Mouse (Mus musculus): Measurements from ENCODE around the gene Efna5. TPM values are rescaled to one million over a fixed set of nuclear protein-coding genes. Genes with fewer than 3 reads are reported as not detected.
A peak's percentile ranks its signal among the peaks of the same experiment; 100 is the strongest.

Gene Efna5
- total RNA-seq, 2 experiments from 2014 or later: 16.2 to 18.2 TPM

- no peak for DNase-seq (ENCODE audit: low spot score in 2 of 2)
Measured at GRCm38 (mm10) chr17:62622481-62622880, 258.6 kb downstream of the Efna5 start.

GRCm38 (mm10) chr17:62615159-62615558 lies 266.0 kb downstream of the Efna5 start:
- no peak for DNase-seq (ENCODE audit: low spot score in 2 of 2)

GRCm38 (mm10) chr17:62614708-62615107 lies 266.4 kb downstream of the Efna5 start:
- DNase-seq (ENCODE audit: low spot score in 2 of 2): no peak

GRCm38 (mm10) chr17:62614237-62614636 lies 266.9 kb downstream of the Efna5 start:
- DNase-seq (ENCODE audit: low spot score in 2 of 2): no peak

GRCm38 (mm10) chr17:62613232-62613631 lies 267.9 kb downstream of the Efna5 start:
- DNase-seq (ENCODE audit: low spot score in 2 of 2): no peak

GRCm38 (mm10) chr17:62608145-62608544 lies 273.0 kb downstream of the Efna5 start:
- DNase-seq (ENCODE audit: low spot score in 2 of 2): no peak

GRCm38 (mm10) chr17:62607304-62607914 lies 273.7 kb downstream of the Efna5 start:
- DNase-seq (ENCODE audit: low spot score in 2 of 2): peak; percentile 23 to 28

- DNase-seq (ENCODE audit: low spot score in 2 of 2): no peak
Measured at GRCm38 (mm10) chr17:62606681-62607080, 274.4 kb downstream of the Efna5 start.

GRCm38 (mm10) chr17:62604309-62604708 lies 276.8 kb downstream of the Efna5 start:
- no peak for DNase-seq (ENCODE audit: low spot score in 2 of 2)

GRCm38 (mm10) chr17:62603604-62604003 lies 277.5 kb downstream of the Efna5 start:
- DNase-seq (ENCODE audit: low spot score in 2 of 2): no peak

- no peak for DNase-seq (ENCODE audit: low spot score in 2 of 2)
Measured at GRCm38 (mm10) chr17:62598716-62599490, 282.2 kb downstream of the Efna5 start.

- no peak for DNase-seq (ENCODE audit: low spot score in 2 of 2)
Measured at GRCm38 (mm10) chr17:62592436-62593074, 288.6 kb downstream of the Efna5 start.

- DNase-seq (ENCODE audit: low spot score in 2 of 2): no peak
Measured at GRCm38 (mm10) chr17:62591581-62592435, 289.3 kb downstream of the Efna5 start.

- no peak for DNase-seq (ENCODE audit: low spot score in 2 of 2)
Measured at GRCm38 (mm10) chr17:62590685-62591460, 290.2 kb downstream of the Efna5 start.

- no peak for DNase-seq (ENCODE audit: low spot score in 2 of 2)
Measured at GRCm38 (mm10) chr17:62580127-62580526, 301.0 kb downstream of the Efna5 start.

GRCm38 (mm10) chr17:62579618-62580017 lies 301.5 kb downstream of the Efna5 start:
- no peak for DNase-seq (ENCODE audit: low spot score in 2 of 2)

GRCm38 (mm10) chr17:62574499-62575265 lies 306.4 kb downstream of the Efna5 start:
- no peak for DNase-seq (ENCODE audit: low spot score in 2 of 2)

- no peak for DNase-seq (ENCODE audit: low spot score in 2 of 2)
Measured at GRCm38 (mm10) chr17:62570101-62570500, 311.0 kb downstream of the Efna5 start.

- no peak for DNase-seq (ENCODE audit: low spot score in 2 of 2)
Measured at GRCm38 (mm10) chr17:62568019-62568418, 313.1 kb downstream of the Efna5 start.

GRCm38 (mm10) chr17:62565632-62566031 lies 315.5 kb downstream of the Efna5 start:
- no peak for DNase-seq (ENCODE audit: low spot score in 2 of 2)

Data from adrenal gland, adult 18-20 months (tissue).